Mouse (Mus musculus): ENCODE measurements around the gene Ndufa3.

- no peak for TF ChIP-seq CTCF (IDR thresholded peaks at IDR 0.05; ENCODE audit: low read depth, low read length)
- TF ChIP-seq POLR2A (IDR thresholded peaks at IDR 0.05; ENCODE audit: borderline replicate concordance, low read depth, low read length): no peak
Measured at GRCm38 (mm10) chr7:3664524-3665214, 47.5 kb downstream of the Ndufa3 start.

Measured in bone marrow macrophage, adult 2 months (primary cell).